ENCODE assay signal across 8 mouse cellular contexts in genomic region chrX:133657308-133658302, GRCm38 (mm10). TPM values are rescaled to one million over a fixed set of nuclear protein-coding genes. Genes with fewer than 3 reads are reported as not detected.
DNase-seq lines count a peak whose midpoint lies in the region; ATAC-seq and TF ChIP-seq lines count a peak whose summit lies in the region.

No protein-coding gene starts in this region.

- WGBS in liver, embryonic 14.5 days (ENCODE audit: insufficient replicate concordance) = 14% methylated on average over 9 of the region's 9 CpGs
- 20% methylated on average over 9 of the region's 9 CpGs for WGBS in liver, embryonic 12.5 days (ENCODE audit: insufficient replicate concordance)
- WGBS in forebrain, embryonic 16.5 days = 23% methylated on average over 8 of the region's 9 CpGs
- 21% methylated on average over 9 of the region's 9 CpGs for WGBS in neural tube, embryonic 15.5 days

- peak; percentile 1 to 5 for DNase-seq in cerebellum, postnatal 36 days
- no peak for DNase-seq in liver, embryonic 14.5 days (ENCODE audit: low read depth in 3 of 3, low spot score in 3 of 3)
- DNase-seq in layer of hippocampus, postnatal 36 days = no peak
- DNase-seq in frontal cortex, postnatal 36 days (ENCODE audit: low spot score in 2 of 2) = no peak

- no peak overlapping the region for H3K9ac ChIP-seq in liver, embryonic 14.5 days (replicated peaks)
- H3K9ac ChIP-seq in liver, embryonic 12.5 days = no peak overlapping the region
- H3K9ac ChIP-seq in forebrain, embryonic 16.5 days (replicated peaks; ENCODE audit: low read depth, low read length) = no peak overlapping the region
- no peak overlapping the region for H3K9ac ChIP-seq in neural tube, embryonic 15.5 days (replicated peaks)

- H3K9me3 ChIP-seq in liver, embryonic 14.5 days (ENCODE audit: control insufficient read depth, low read length) = no peaks in the 10 kb centered on the region
- no peaks in the 10 kb centered on the region for H3K9me3 ChIP-seq in liver, embryonic 12.5 days (replicated peaks)
- H3K9me3 ChIP-seq in forebrain, embryonic 16.5 days (ENCODE audit: control insufficient read depth, low read length) = no peaks in the 10 kb centered on the region
- no peaks in the 10 kb centered on the region for H3K9me3 ChIP-seq in neural tube, embryonic 15.5 days (replicated peaks)

- no peak overlapping the region for H3K27ac ChIP-seq in liver, embryonic 14.5 days
- no peak overlapping the region for H3K27ac ChIP-seq in liver, embryonic 12.5 days
- H3K27ac ChIP-seq in forebrain, embryonic 16.5 days (ENCODE audit: low read length) = no peak overlapping the region
- no peak overlapping the region for H3K27ac ChIP-seq in neural tube, embryonic 15.5 days (replicated peaks)

- TF ChIP-seq EP300 in liver, embryonic 14.5 days (IDR thresholded peaks at IDR 0.05; ENCODE audit: low read depth) = no peak

- no peak for ATAC-seq in cerebellum, adult (ENCODE audit: insufficient number of reproducible peaks, low FRiP score, low TSS enrichment)
- ATAC-seq in liver, embryonic 14.5 days (ENCODE audit: insufficient read depth) = no peak
- ATAC-seq in liver, embryonic 12.5 days = no peak
- ATAC-seq in forebrain, embryonic 16.5 days = peak; percentile 9; the same call in 1 of the 2 replicates
- peak; percentile 14; the same call in 1 of the 2 replicates for ATAC-seq in neural tube, embryonic 15.5 days (ENCODE audit: low FRiP score)

- H3K27me3 ChIP-seq in liver, embryonic 14.5 days (ENCODE audit: control insufficient read depth, insufficient read depth, low read length) = no peaks in the 10 kb centered on the region
- H3K27me3 ChIP-seq in liver, embryonic 12.5 days (replicated peaks) = no peaks in the 10 kb centered on the region
- no peaks in the 10 kb centered on the region; the same call in 1 of the 2 replicates for H3K27me3 ChIP-seq in forebrain, embryonic 16.5 days (replicated peaks; ENCODE audit: control insufficient read depth, insufficient read depth, low read length)
- peaks cover 8% of the 10 kb centered on the region; the same call in 1 of the 2 replicates for H3K27me3 ChIP-seq in neural tube, embryonic 15.5 days (replicated peaks)

- H3K4me2 ChIP-seq in liver, embryonic 14.5 days (ENCODE audit: low read depth) = no peak overlapping the region
- H3K4me2 ChIP-seq in liver, embryonic 12.5 days = no peak overlapping the region
- peak overlapping the region; percentile 25 for H3K4me2 ChIP-seq in forebrain, embryonic 16.5 days (ENCODE audit: low read length)
- H3K4me2 ChIP-seq in neural tube, embryonic 15.5 days = peak overlapping the region; percentile 46

- H3K36me3 ChIP-seq in liver, embryonic 14.5 days (replicated peaks; ENCODE audit: control insufficient read depth, insufficient read depth, low read depth) = no peaks in the 10 kb centered on the region
- no peaks in the 10 kb centered on the region for H3K36me3 ChIP-seq in liver, embryonic 12.5 days
- no peaks in the 10 kb centered on the region for H3K36me3 ChIP-seq in forebrain, embryonic 16.5 days (ENCODE audit: control insufficient read depth, insufficient read depth)
- no peaks in the 10 kb centered on the region for H3K36me3 ChIP-seq in neural tube, embryonic 15.5 days

- H3K4me1 ChIP-seq in liver, embryonic 14.5 days (replicated peaks; ENCODE audit: control insufficient read depth in 2 of 2, insufficient read depth in 2 of 2, low read length in 1 of 2) = no peaks in the 10 kb centered on the region
- H3K4me1 ChIP-seq in liver, embryonic 12.5 days = no peaks in the 10 kb centered on the region
- H3K4me1 ChIP-seq in forebrain, embryonic 16.5 days (replicated peaks; ENCODE audit: control insufficient read depth, insufficient read depth, low read length) = peaks cover 12% of the 10 kb centered on the region
- no peaks in the 10 kb centered on the region for H3K4me1 ChIP-seq in neural tube, embryonic 15.5 days

- TF ChIP-seq CTCF in liver, embryonic 14.5 days (IDR thresholded peaks at IDR 0.05; ENCODE audit: low read depth) = 0 out of 2 replicates have a peak, but pooled peaks have one; percentile 18

- H3K4me3 ChIP-seq in liver, embryonic 14.5 days (ENCODE audit: insufficient read depth in 1 of 2, low read depth in 2 of 2, low read length in 2 of 2) = no peak overlapping the region
- H3K4me3 ChIP-seq in liver, embryonic 12.5 days = no peak overlapping the region
- no peak overlapping the region for H3K4me3 ChIP-seq in forebrain, embryonic 16.5 days (replicated peaks; ENCODE audit: low read length)
- H3K4me3 ChIP-seq in neural tube, embryonic 15.5 days (replicated peaks) = no peak overlapping the region

RNA-seq across cellular contexts. Expression of gene Pcdh19, which starts 31.2 kb away (rescaled TPM):
- 0.04 and 0.06 TPM in 2 replicates for polyA plus RNA-seq in liver, embryonic 14.5 days (2012; rRNA removed)
- 0.05 and 0.10 TPM in 2 replicates for polyA plus RNA-seq in liver, embryonic 14.5 days (2014; fragmentation: Nextera tagmentation; extraction: Ambion mirVana)
- 0.14 and 0.21 TPM in 2 replicates for polyA plus RNA-seq in liver, embryonic 12.5 days (2016; fragmentation: Nextera tagmentation; extraction: Ambion mirVana)
- polyA plus RNA-seq in forebrain, embryonic 16.5 days (2015; fragmentation: Nextera tagmentation; extraction: Ambion mirVana) = 14.2 and 18.0 TPM in 2 replicates
- polyA plus RNA-seq in neural tube, embryonic 15.5 days (2015; fragmentation: Nextera tagmentation; extraction: Ambion mirVana) = 12.3 and 16.1 TPM in 2 replicates
- total RNA-seq in layer of hippocampus, postnatal 36 days (2021) = 10 to 100 TPM; 72.1 to 84.0 TPM

Comparison
In these comparisons a context has a peak if more than half of its experiments do, and no peak if none do; other contexts are left out.
1. DNase-seq: peak in cerebellum, postnatal 36 days (2 of 2); none in liver, embryonic 14.5 days (0 of 3), layer of hippocampus, postnatal 36 days (0 of 2) and frontal cortex, postnatal 36 days (0 of 2).
2. ATAC-seq: peak in forebrain, embryonic 16.5 days (single experiment) and neural tube, embryonic 15.5 days (single experiment); none in cerebellum, adult (single experiment), liver, embryonic 14.5 days (single experiment) and liver, embryonic 12.5 days (single experiment).
3. H3K4me2 ChIP-seq: peak in forebrain, embryonic 16.5 days (single experiment) and neural tube, embryonic 15.5 days (single experiment); none in liver, embryonic 14.5 days (single experiment) and liver, embryonic 12.5 days (single experiment).
4. RNA of gene Pcdh19, which starts 31.2 kb away (polyA plus RNA-seq): 14.2 to 18.0 TPM in forebrain, embryonic 16.5 days and 12.3 to 16.1 TPM in neural tube, embryonic 15.5 days; 0.14 to 0.21 TPM in liver, embryonic 12.5 days and 0.04 to 0.10 TPM in liver, embryonic 14.5 days; every median in the first group is over 10 times any median in the second.